Mouse (Mus musculus): ENCODE data around the gene Phpt1. TPM values are rescaled to one million over a fixed set of nuclear protein-coding genes. Genes with fewer than 3 reads are reported as not detected.

Phpt1 gene
- total RNA-seq, 2 experiments from 2014 or later: 1.1 TPM; not detected in 1

GRCm38 (mm10) chr2:25534178-25534865, 40.7 kb downstream of the Phpt1 start:
- no peak for ATAC-seq (replicated peaks; ENCODE audit: low FRiP score, poor library complexity, severe bottlenecking)

DNA sequence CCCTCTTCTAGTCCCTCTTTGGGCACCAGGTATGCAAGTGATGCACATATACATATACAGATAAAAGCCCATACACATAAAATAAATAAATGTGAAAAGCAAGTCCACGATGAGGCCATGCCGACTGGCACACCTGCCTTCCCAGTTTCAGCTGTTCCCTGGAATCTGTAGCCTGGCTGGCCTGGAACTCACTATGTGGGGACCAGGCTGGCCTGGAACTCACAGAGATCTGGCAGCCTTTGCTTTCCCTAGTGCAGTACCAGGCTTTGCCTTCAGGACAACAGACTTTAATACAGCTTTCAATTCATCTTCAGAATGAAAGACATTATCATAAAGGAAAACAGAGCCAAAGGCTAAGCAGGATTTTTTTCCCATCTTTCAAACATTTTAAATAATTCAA, 41.3 kb downstream of the Phpt1 start:
- no peak for ATAC-seq (replicated peaks; ENCODE audit: low FRiP score, poor library complexity, severe bottlenecking)

DNA sequence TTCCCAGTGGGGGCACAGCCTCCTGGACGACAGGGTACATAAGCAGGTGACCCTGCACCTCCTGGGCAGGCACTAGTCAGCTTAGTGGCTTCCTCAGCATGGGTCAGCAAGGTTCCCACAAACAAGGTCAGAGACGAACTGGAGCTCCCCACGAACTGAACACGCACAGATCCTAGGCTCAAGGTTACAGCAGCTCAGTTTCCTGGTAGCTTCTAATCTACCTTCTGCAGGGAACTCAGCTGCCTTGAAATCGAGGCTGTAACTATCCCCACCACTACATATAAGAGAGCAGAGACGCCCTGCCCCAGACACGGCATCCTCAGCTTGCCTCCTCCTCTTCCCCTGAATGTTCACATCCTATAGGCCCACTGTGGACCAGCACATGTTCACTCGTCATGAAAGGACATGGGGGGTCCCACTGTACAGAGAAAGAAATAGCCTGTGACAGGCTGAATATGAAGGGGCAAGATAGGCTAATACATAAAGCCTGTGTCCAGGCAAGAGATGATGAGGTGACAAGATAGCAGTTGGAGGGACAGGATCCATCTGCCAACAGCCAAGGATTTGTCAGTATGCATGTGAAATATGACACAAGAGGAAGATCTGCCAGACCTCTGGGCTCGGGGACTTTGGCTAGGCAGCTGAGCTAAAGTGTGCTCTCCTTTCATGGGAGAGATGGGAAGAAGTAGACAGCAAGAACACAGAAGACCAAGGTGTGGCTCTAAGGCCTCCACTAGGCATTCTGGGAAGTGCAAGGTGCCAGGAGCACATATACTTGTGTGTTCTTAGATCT, 48.3 kb downstream of the Phpt1 start:
- no peak for ATAC-seq (replicated peaks; ENCODE audit: low FRiP score, poor library complexity, severe bottlenecking)

Other genes starting within 250 kb of the Phpt1 start
Only the 30 nearest of the 34 such genes appear.
- 8.8 and 13.3 TPM in 2 replicates for gene Uap1l1, start 209.5 kb downstream of the Phpt1 start, total RNA-seq (2015; ENCODE audit: low replicate concordance)
- gene Uap1l1, start 209.5 kb downstream of the Phpt1 start, total RNA-seq (2017; ENCODE audit: low replicate concordance): 0.30 and 2.7 TPM in 2 replicates
- gene Sapcd2, start 202.9 kb downstream of the Phpt1 start, total RNA-seq (2015; ENCODE audit: low replicate concordance): 5.9 and 10.1 TPM in 2 replicates
- gene Sapcd2, start 202.9 kb downstream of the Phpt1 start, total RNA-seq (2017; ENCODE audit: low replicate concordance): 7.8 and 9.6 TPM in 2 replicates
- not detected in 2 replicates for gene Entpd2, start 179.3 kb downstream of the Phpt1 start, total RNA-seq (2015; ENCODE audit: low replicate concordance)
- not detected in 2 replicates for gene Entpd2, start 179.3 kb downstream of the Phpt1 start, total RNA-seq (2017; ENCODE audit: low replicate concordance)
- gene Npdc1, start 175.9 kb downstream of the Phpt1 start, total RNA-seq (2015; ENCODE audit: low replicate concordance): not detected in 2 replicates
- gene Npdc1, start 175.9 kb downstream of the Phpt1 start, total RNA-seq (2017; ENCODE audit: low replicate concordance): not detected in 2 replicates
- 4.3 TPM in 1 of 2 replicates, not detected in the other for gene Fut7, start 152.0 kb downstream of the Phpt1 start, total RNA-seq (2015; ENCODE audit: low replicate concordance)
- 0.77 TPM in 1 of 2 replicates, not detected in the other for gene Fut7, start 152.0 kb downstream of the Phpt1 start, total RNA-seq (2017; ENCODE audit: low replicate concordance)
- 5.0 and 5.8 TPM in 2 replicates for gene Abca2, start 146.5 kb downstream of the Phpt1 start, total RNA-seq (2015; ENCODE audit: low replicate concordance)
- 1.3 and 2.4 TPM in 2 replicates for gene Abca2, start 146.5 kb downstream of the Phpt1 start, total RNA-seq (2017; ENCODE audit: low replicate concordance)
- not detected in 2 replicates for gene Clic3, start 118.4 kb downstream of the Phpt1 start, total RNA-seq (2015; ENCODE audit: low replicate concordance)
- not detected in 2 replicates for gene Clic3, start 118.4 kb downstream of the Phpt1 start, total RNA-seq (2017; ENCODE audit: low replicate concordance)
- 17.6 and 24.5 TPM in 2 replicates for gene Paxx, start 114.1 kb downstream of the Phpt1 start, total RNA-seq (2015; ENCODE audit: low replicate concordance)
- gene Paxx, start 114.1 kb downstream of the Phpt1 start, total RNA-seq (2017; ENCODE audit: low replicate concordance): 5.3 TPM in 1 of 2 replicates, not detected in the other
- gene Ptgds, start 105.2 kb downstream of the Phpt1 start, total RNA-seq (2015; ENCODE audit: low replicate concordance): not detected in 2 replicates
- gene Ptgds, start 105.2 kb downstream of the Phpt1 start, total RNA-seq (2017; ENCODE audit: low replicate concordance): not detected in 2 replicates
- gene Lcn12, start 81.3 kb downstream of the Phpt1 start, total RNA-seq (2015; ENCODE audit: low replicate concordance): not detected in 2 replicates
- not detected in 2 replicates for gene Lcn12, start 81.3 kb downstream of the Phpt1 start, total RNA-seq (2017; ENCODE audit: low replicate concordance)
- gene Fbxw5, start 74.5 kb downstream of the Phpt1 start, total RNA-seq (2015; ENCODE audit: low replicate concordance): 10.1 and 13.0 TPM in 2 replicates
- gene Fbxw5, start 74.5 kb downstream of the Phpt1 start, total RNA-seq (2017; ENCODE audit: low replicate concordance): 3.6 and 20.9 TPM in 2 replicates
- gene C8g, start 73.5 kb downstream of the Phpt1 start, total RNA-seq (2015; ENCODE audit: low replicate concordance): not detected in 2 replicates
- 0.64 TPM in 1 of 2 replicates, not detected in the other for gene C8g, start 73.5 kb downstream of the Phpt1 start, total RNA-seq (2017; ENCODE audit: low replicate concordance)
- 6.8 and 10.5 TPM in 2 replicates for gene Traf2, start 28.3 kb downstream of the Phpt1 start, total RNA-seq (2015; ENCODE audit: low replicate concordance)
- 5.0 and 17.6 TPM in 2 replicates for gene Traf2, start 28.3 kb downstream of the Phpt1 start, total RNA-seq (2017; ENCODE audit: low replicate concordance)
- gene Edf1, start 17.4 kb downstream of the Phpt1 start, total RNA-seq (2015; ENCODE audit: low replicate concordance): 70.3 and 72.1 TPM in 2 replicates
- 58.1 and 65.0 TPM in 2 replicates for gene Edf1, start 17.4 kb downstream of the Phpt1 start, total RNA-seq (2017; ENCODE audit: low replicate concordance)
- 0.72 TPM in 1 of 2 replicates, not detected in the other for gene Mamdc4, start 379 bp downstream of the Phpt1 start, total RNA-seq (2015; ENCODE audit: low replicate concordance)
- gene Mamdc4, start 379 bp downstream of the Phpt1 start, total RNA-seq (2017; ENCODE audit: low replicate concordance): 2.6 TPM in 1 of 2 replicates, not detected in the other
- 0.36 TPM in 1 of 2 replicates, not detected in the other for gene Ajm1, start 6.5 kb upstream of the Phpt1 start, total RNA-seq (2015; ENCODE audit: low replicate concordance)
- gene Ajm1, start 6.5 kb upstream of the Phpt1 start, total RNA-seq (2017; ENCODE audit: low replicate concordance): not detected in 2 replicates
- 6.5 and 23.1 TPM in 2 replicates for gene Rabl6, start 33.3 kb upstream of the Phpt1 start, total RNA-seq (2015; ENCODE audit: low replicate concordance)
- gene Rabl6, start 33.3 kb upstream of the Phpt1 start, total RNA-seq (2017; ENCODE audit: low replicate concordance): 9.3 and 20.5 TPM in 2 replicates
- gene Ccdc183, start 42.5 kb upstream of the Phpt1 start, total RNA-seq (2015; ENCODE audit: low replicate concordance): not detected in 2 replicates
- not detected in 2 replicates for gene Ccdc183, start 42.5 kb upstream of the Phpt1 start, total RNA-seq (2017; ENCODE audit: low replicate concordance)
- gene Tmem141, start 46.8 kb upstream of the Phpt1 start, total RNA-seq (2015; ENCODE audit: low replicate concordance): 26.3 TPM in 1 of 2 replicates, not detected in the other
- 5.5 TPM in 1 of 2 replicates, not detected in the other for gene Tmem141, start 46.8 kb upstream of the Phpt1 start, total RNA-seq (2017; ENCODE audit: low replicate concordance)
- gene Fcna, start 52.8 kb upstream of the Phpt1 start, total RNA-seq (2015; ENCODE audit: low replicate concordance): 85.1 and 103 TPM in 2 replicates
- 28.7 and 55.7 TPM in 2 replicates for gene Fcna, start 52.8 kb upstream of the Phpt1 start, total RNA-seq (2017; ENCODE audit: low replicate concordance)
- not detected in 2 replicates for gene Lcn8, start 77.9 kb upstream of the Phpt1 start, total RNA-seq (2015; ENCODE audit: low replicate concordance)
- not detected in 2 replicates for gene Lcn8, start 77.9 kb upstream of the Phpt1 start, total RNA-seq (2017; ENCODE audit: low replicate concordance)
- gene Lcn5, start 82.7 kb upstream of the Phpt1 start, total RNA-seq (2015; ENCODE audit: low replicate concordance): not detected in 2 replicates
- not detected in 2 replicates for gene Lcn5, start 82.7 kb upstream of the Phpt1 start, total RNA-seq (2017; ENCODE audit: low replicate concordance)
- gene Lcn6, start 101.6 kb upstream of the Phpt1 start, total RNA-seq (2015; ENCODE audit: low replicate concordance): not detected in 2 replicates
- gene Lcn6, start 101.6 kb upstream of the Phpt1 start, total RNA-seq (2017; ENCODE audit: low replicate concordance): not detected in 2 replicates
- gene Lcn10, start 107.5 kb upstream of the Phpt1 start, total RNA-seq (2015; ENCODE audit: low replicate concordance): not detected in 2 replicates
- gene Lcn10, start 107.5 kb upstream of the Phpt1 start, total RNA-seq (2017; ENCODE audit: low replicate concordance): not detected in 2 replicates
- not detected in 2 replicates for gene Obp2a, start 124.8 kb upstream of the Phpt1 start, total RNA-seq (2015; ENCODE audit: low replicate concordance)
- not detected in 2 replicates for gene Obp2a, start 124.8 kb upstream of the Phpt1 start, total RNA-seq (2017; ENCODE audit: low replicate concordance)
- gene Bmyc, start 131.5 kb upstream of the Phpt1 start, total RNA-seq (2015; ENCODE audit: low replicate concordance): 2.5 and 3.2 TPM in 2 replicates
- gene Bmyc, start 131.5 kb upstream of the Phpt1 start, total RNA-seq (2017; ENCODE audit: low replicate concordance): not detected in 2 replicates
- not detected in 2 replicates for gene Obp2b, start 161.8 kb upstream of the Phpt1 start, total RNA-seq (2015; ENCODE audit: low replicate concordance)
- not detected in 2 replicates for gene Obp2b, start 161.8 kb upstream of the Phpt1 start, total RNA-seq (2017; ENCODE audit: low replicate concordance)
- not detected in 2 replicates for gene Lcn3, start 190.3 kb upstream of the Phpt1 start, total RNA-seq (2015; ENCODE audit: low replicate concordance)
- not detected in 2 replicates for gene Lcn3, start 190.3 kb upstream of the Phpt1 start, total RNA-seq (2017; ENCODE audit: low replicate concordance)
- not detected in 2 replicates for gene Lcn11, start 201.8 kb upstream of the Phpt1 start, total RNA-seq (2015; ENCODE audit: low replicate concordance)
- not detected in 2 replicates for gene Lcn11, start 201.8 kb upstream of the Phpt1 start, total RNA-seq (2017; ENCODE audit: low replicate concordance)
- gene Gm13539, start 207.0 kb upstream of the Phpt1 start, total RNA-seq (2015; ENCODE audit: low replicate concordance): not detected in 2 replicates
- not detected in 2 replicates for gene Gm13539, start 207.0 kb upstream of the Phpt1 start, total RNA-seq (2017; ENCODE audit: low replicate concordance)

Data from erythroid progenitor cell, adult 5-6 weeks (primary cell).